In the genomic region with DNA sequence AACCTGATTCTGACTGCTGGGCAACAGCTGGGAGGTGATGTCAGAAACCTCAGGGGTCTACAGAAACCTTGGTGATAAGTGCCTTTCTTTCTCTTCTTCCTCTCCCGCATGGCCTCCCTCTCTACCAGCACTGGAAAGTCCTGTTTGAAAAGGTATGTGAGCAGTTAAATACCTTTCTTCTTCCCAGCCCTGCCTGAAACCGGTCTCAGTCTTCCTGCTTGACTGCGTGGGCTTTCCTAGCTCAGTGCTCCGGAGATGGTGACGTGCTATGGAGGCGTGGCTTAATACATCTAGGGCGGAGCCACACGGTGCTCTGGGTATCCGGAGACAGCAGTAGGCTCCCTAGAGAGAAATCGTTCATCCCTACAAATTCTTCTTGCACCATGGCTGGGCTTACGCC, we compare ENCODE assay signal across 9 mouse cellular contexts. TPM values are rescaled to one million over a fixed set of nuclear protein-coding genes. Genes with fewer than 3 reads are reported as not detected.
DNase-seq lines count a peak whose midpoint lies in the region; ATAC-seq lines count a peak whose summit lies in the region.
"Had no signal": no experiment of that assay in that cellular context is flagged by ENCODE, and none has a peak within 500 bp of the region (broad histone marks: within the 10 kb centered on the region; RNA-seq: fewer than 3 reads in every experiment).

No protein-coding gene starts in this region.

- WGBS in hindbrain, embryonic 16.5 days: under 1% methylated on average over 11 of the region's 11 CpGs

- no peaks in the 10 kb centered on the region for H3K36me3 ChIP-seq in hindbrain, embryonic 16.5 days (ENCODE audit: control insufficient read depth, insufficient read depth, low read length)

- H3K4me1 ChIP-seq in hindbrain, embryonic 16.5 days (ENCODE audit: control insufficient read depth, insufficient read depth, low read depth, low read length): peaks cover 30% of the 10 kb centered on the region

- no peak overlapping the region for H3K27ac ChIP-seq in hindbrain, embryonic 16.5 days (ENCODE audit: low read depth, low read length)
- H3K27ac ChIP-seq: macrophage had no signal

- peak overlapping the region; percentile 47 for H3K9ac ChIP-seq in hindbrain, embryonic 16.5 days (ENCODE audit: low read depth, low read length)

- H3K27me3 ChIP-seq in hindbrain, embryonic 16.5 days (replicated peaks; ENCODE audit: control insufficient read depth, insufficient read depth, low read length): no peaks in the 10 kb centered on the region

- peak; percentile 79 for DNase-seq in WW6 (ENCODE audit: low read depth, low spot score)
- DNase-seq in gastrocnemius, adult 8-10 months (ENCODE audit: low spot score in 2 of 2): peak; percentile 62
- peak; percentile 72 to 76 for DNase-seq in layer of hippocampus, postnatal 36 days
- DNase-seq in lung, postnatal 14 days: peak; percentile 70
- peak; percentile 89 for DNase-seq in retina, embryonic 14.5 days (ENCODE audit: low spot score)
- DNase-seq in urinary bladder, postnatal 36 days (ENCODE audit: low spot score in 2 of 2): peak; percentile 36 to 75

- ATAC-seq in common myeloid progenitor, adult 5-6 weeks (replicated peaks; ENCODE audit: low read depth, poor library complexity, severe bottlenecking): peak; percentile 78
- ATAC-seq in hindbrain, embryonic 16.5 days: peak; percentile 71

- H3K9me3 ChIP-seq in hindbrain, embryonic 16.5 days (ENCODE audit: control insufficient read depth, low read length): peaks cover 2% of the 10 kb centered on the region; the same call in 1 of the 2 replicates

- peak overlapping the region; percentile 80 for H3K4me3 ChIP-seq in hindbrain, embryonic 16.5 days (ENCODE audit: low read length)

- peak overlapping the region; percentile 100 for H3K4me2 ChIP-seq in hindbrain, embryonic 16.5 days (ENCODE audit: low read length)

RNA-seq across cellular contexts. Expression of a gene that starts 1.8 kb away (rescaled TPM):
- total RNA-seq in common myeloid progenitor, adult 5-6 weeks (2017): 0.73 and 1.5 TPM in 2 replicates
- 1 to 10 TPM; 2.8 to 8.4 (median 4.6) TPM for total RNA-seq in gastrocnemius, adult 8-10 months (2022)
- 4.2 and 4.7 TPM in 2 replicates for polyA plus RNA-seq in hindbrain, embryonic 16.5 days (2015; fragmentation: Nextera tagmentation; extraction: Ambion mirVana)
- total RNA-seq in layer of hippocampus, postnatal 36 days (2021): 10 to 100 TPM; 25.0 to 29.2 TPM
